Comparison of ENCODE assay signal across 8 mouse cellular contexts in the genomic region with DNA sequence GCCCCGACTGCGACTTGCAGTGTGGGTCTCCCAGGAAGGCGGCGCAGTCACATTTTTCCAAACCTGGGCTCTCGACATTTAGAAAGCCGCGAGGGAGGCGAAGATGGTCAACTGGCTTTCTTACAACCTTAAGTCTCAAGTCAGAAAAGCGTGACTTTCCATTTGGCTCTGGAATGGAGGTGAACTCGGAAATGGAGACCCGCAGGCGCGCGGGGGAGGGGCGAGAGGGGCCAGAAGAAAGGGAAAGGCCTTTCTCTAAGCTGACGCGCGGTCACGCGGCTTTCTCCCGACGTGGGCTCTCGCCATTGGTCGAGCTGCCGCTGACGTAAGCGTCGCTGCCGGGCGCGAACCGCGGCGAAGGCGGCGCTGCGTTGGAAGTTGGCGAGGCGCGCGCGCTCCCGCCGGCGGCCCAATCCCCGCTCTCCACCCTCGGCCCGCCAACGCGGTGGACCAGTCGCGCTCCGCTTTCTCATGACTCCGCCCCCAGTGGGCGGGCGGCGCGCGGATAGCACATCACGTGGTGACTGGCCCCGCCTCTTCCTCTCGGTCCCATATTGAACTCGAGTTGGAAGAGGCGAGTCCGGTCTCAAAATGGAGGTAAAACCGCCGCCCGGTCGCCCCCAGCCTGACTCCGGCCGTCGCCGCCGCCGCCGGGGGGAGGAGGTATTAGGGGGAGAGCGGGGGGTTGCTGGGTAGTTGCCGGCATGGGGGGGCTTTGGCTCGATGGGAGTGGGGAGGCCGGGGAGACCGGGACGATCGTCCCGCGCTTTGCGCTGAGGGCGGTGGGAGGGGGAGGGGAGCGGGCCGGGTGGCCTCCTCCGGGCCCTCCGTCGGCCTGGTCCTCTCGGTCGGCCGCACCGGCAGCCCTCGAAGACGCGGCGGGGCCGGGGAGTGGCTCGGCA. TPM values are rescaled to one million over a fixed set of nuclear protein-coding genes. Genes with fewer than 3 reads are reported as not detected.
A peak's percentile ranks its signal among the peaks of the same experiment; 100 is the strongest.
DNase-seq lines count a peak whose midpoint lies in the region; ATAC-seq and TF ChIP-seq lines count a peak whose summit lies in the region.

Gene Hnrnpa3 (plus strand): TSS at position 535 of the 902 bp plus-strand sequence.

- peak; percentile 99 for DNase-seq in ZHBTc4 (ENCODE audit: low read depth, low spot score)
- DNase-seq in gastrocnemius, adult 2 months = peak; percentile 100
- DNase-seq in hindbrain, postnatal 0 days (ENCODE audit: low spot score) = peak; percentile 100
- peak; percentile 98 to 99 for DNase-seq in left cerebral cortex, adult 8-10 months (ENCODE audit: low spot score in 2 of 2)
- DNase-seq in right cerebral cortex, postnatal 10 days (ENCODE audit: low spot score in 2 of 2) = peak; percentile 99
- DNase-seq in urinary bladder, postnatal 25 days (ENCODE audit: low spot score) = peak; percentile 96

- no peaks in the 10 kb centered on the region for H3K9me3 ChIP-seq in hindbrain, postnatal 0 days (ENCODE audit: low read length)
- H3K9me3 ChIP-seq in megakaryocyte, embryonic 14.5 days = no peaks in the 10 kb centered on the region

- peak within 1 kb of the TSS; percentile 74 for H3K4me3 ChIP-seq in gastrocnemius, adult 2 months
- peak within 1 kb of the TSS; percentile 90 for H3K4me3 ChIP-seq in hindbrain, postnatal 0 days (ENCODE audit: low read length)
- peak within 1 kb of the TSS; percentile 95 for H3K4me3 ChIP-seq in megakaryocyte, embryonic 14.5 days (replicated peaks)

- H3K27ac ChIP-seq in gastrocnemius, adult 2 months = peak within 1 kb of the TSS; percentile 99
- H3K27ac ChIP-seq in hindbrain, postnatal 0 days = peak within 1 kb of the TSS; percentile 99

- WGBS in hindbrain, postnatal 0 days = under 1% methylated on average over 75 of the region's 102 CpGs

- H3K4me1 ChIP-seq in hindbrain, postnatal 0 days (ENCODE audit: insufficient read depth, low read length) = 0 out of 2 replicates have a peak, but pooled peaks cover 10% of the 10 kb centered on the region
- peaks cover 35% of the 10 kb centered on the region for H3K4me1 ChIP-seq in megakaryocyte, embryonic 14.5 days

- peak; percentile 86 for ATAC-seq in common myeloid progenitor, adult 5-6 weeks (replicated peaks; ENCODE audit: low read depth, poor library complexity, severe bottlenecking)
- ATAC-seq in hindbrain, postnatal 0 days = peak; percentile 97

- H3K27me3 ChIP-seq in hindbrain, postnatal 0 days (ENCODE audit: insufficient read depth, low read length) = no peaks in the 10 kb centered on the region
- no peaks in the 10 kb centered on the region for H3K27me3 ChIP-seq in megakaryocyte, embryonic 14.5 days (replicated peaks)

- H3K4me2 ChIP-seq in hindbrain, postnatal 0 days (ENCODE audit: low read depth, low read length) = peak within 1 kb of the TSS; percentile 82

- intact Hi-C loops in gastrocnemius, adult 2 months (cut with DNase I) = loop anchor here (1.0 to 5.0 kb wide), 3 partner anchors 24 to 52 kb away; partner anchors contain the start of gene Nfe2l2

- H3K36me3 ChIP-seq in hindbrain, postnatal 0 days (ENCODE audit: insufficient read depth, low read length) = peaks cover 15% of the 10 kb centered on the region
- peaks cover 38% of the 10 kb centered on the region for H3K36me3 ChIP-seq in megakaryocyte, embryonic 14.5 days (replicated peaks; ENCODE audit: low read length)

- peak; percentile 13; the same call in 1 of the 2 replicates for TF ChIP-seq CTCF in gastrocnemius, adult 2 months (IDR thresholded peaks at IDR 0.05)
- TF ChIP-seq CTCF in hindbrain, postnatal 0 days (IDR thresholded peaks at IDR 0.05; ENCODE audit: low read depth) = peak; percentile 21; the same call in 1 of the 2 replicates

- peak within 1 kb of the TSS; percentile 98 for H3K9ac ChIP-seq in hindbrain, postnatal 0 days (replicated peaks; ENCODE audit: low read length)

RNA-seq across cellular contexts. Expression of gene Hnrnpa3, which starts in this region (rescaled TPM):
- 329 and 360 TPM in 2 replicates for total RNA-seq in common myeloid progenitor, adult 5-6 weeks (2017)
- 100 to 1,000 TPM; 123 to 144 TPM for total RNA-seq in gastrocnemius, adult 2 months (2021)
- total RNA-seq in hindbrain, postnatal 0 days (2014; rRNA removed) = 64.9 and 67.8 TPM in 2 replicates
- polyA plus RNA-seq in hindbrain, postnatal 0 days (2015; fragmentation: Nextera tagmentation; extraction: Ambion mirVana) = 131 and 137 TPM in 2 replicates
- total RNA-seq in left cerebral cortex, adult 8-10 months (2022) = 100 to 1,000 TPM; 254 to 299 (median 281) TPM
- 28.2 and 136 TPM in 2 replicates for polyA plus RNA-seq in megakaryocyte, embryonic 14.5 days (2012; ENCODE audit: insufficient read depth, low replicate concordance)

Comparison
In these comparisons a context has a peak if more than half of its experiments do, and no peak if none do; other contexts are left out.
1. Peak in every context shown above with its lines: DNase-seq, ATAC-seq, H3K4me3 ChIP-seq and H3K27ac ChIP-seq.